Mouse (Mus musculus) testis, postnatal 10 days (tissue): Measurements from ENCODE around the gene Ccdc43.
"Not testable (repeated sequence)": the region's sequence is repeated elsewhere in the genome, so short reads cannot be mapped to it uniquely, and the experiment has no call there.

Experiments
- DNase-seq: peaks from one replicate; pipeline ENCODE4 v3.0.0; 2021; ENCODE audit warnings: low spot score

Ccdc43 gene

DNA sequence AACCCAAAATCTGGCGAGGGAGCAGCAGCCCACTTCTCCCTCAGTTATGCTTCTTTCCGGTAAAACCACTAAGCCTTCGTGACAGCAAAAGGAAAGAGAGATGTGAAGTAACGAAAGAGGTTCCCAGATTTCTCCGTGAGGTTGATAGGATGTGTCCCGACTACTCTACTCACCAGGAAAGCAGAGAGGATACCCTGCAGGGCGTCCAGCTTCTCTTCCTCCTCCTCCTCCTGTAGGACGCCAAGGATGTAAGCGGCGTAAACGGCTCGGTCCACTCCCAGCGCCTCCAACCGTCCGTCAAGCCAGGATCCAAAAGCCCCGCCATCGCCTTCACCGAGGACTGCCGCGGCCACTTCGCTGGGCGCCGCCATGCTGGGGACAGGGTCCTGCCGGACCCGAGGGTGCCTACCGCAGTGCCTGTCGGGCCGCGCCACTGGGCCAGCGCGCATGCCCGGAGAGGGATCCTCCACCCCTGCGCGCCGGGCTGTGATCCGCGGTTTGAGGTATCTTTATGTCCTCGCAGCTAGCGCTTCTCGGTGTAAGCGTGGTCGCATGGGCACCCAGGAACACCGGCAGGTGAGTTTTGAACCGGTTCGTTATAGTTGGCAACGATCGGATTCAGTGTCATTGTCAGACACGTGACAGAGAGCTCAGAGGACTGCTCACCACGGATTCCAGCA, at the start of gene Ccdc43:
Ccdc43 (minus strand) TSS at position 445 of the 680 bp plus-strand sequence.
- peak; percentile 90 for DNase-seq

DNA sequence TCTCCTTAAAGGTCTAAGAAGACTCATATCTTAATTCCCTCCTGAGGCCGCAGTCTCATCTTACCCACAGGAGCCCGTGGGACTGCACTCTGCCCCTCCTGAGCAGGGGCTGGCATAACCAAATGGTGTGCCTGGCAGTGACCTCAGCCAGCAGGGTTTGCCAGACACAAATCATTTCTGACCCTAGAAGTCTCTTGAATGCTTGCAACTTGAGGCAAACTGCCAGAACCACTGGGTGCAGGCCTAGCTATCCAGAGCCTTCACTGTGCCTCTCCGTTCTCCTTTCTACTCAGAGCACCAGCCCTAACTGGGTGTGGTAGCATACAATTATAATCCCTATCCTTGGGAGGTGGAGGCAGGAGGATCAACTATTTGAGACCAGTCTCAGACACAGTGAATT, 47.2 kb upstream of the Ccdc43 start:
- DNase-seq = no peak

DNA sequence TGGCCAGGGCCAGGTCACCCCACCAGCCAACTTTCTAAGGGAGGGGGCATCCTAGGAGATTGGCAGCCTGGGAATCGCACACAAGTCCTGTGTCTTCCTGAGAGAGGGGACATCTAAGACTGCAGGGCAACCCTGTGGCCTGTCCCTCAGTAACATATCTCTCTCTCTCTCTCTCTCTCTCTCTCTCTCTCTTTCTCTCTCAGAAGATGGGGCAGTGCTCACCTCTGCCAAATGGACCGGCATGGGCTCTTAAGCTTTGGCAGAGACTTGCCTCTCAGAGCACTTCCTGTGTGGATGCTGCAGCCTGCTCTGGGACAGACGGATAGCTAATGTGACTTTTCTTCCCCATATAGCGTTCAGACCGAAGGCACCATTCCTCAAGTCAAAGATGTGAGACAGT, 45.3 kb upstream of the Ccdc43 start:
- DNase-seq = no peak

DNA sequence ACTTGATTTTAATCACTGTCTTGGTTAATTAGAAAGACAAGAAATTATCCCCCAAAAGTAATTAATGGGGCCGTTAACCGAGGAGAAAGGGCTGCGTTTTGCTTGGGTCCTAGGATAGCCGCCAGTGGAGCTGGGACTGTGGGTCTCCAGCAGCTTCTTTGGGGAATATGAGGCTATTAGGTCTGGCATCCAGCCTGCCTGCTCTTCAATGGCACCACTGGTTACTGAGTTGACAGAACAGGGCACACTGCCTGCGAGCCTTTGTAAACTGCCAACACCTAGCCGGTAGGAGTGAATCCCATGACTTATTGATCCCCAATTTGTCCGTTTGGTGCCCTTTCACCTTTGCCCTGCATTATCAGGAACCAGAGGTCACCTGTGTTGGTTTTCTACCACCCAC, 44.5 kb upstream of the Ccdc43 start:
- DNase-seq = no peak

DNA sequence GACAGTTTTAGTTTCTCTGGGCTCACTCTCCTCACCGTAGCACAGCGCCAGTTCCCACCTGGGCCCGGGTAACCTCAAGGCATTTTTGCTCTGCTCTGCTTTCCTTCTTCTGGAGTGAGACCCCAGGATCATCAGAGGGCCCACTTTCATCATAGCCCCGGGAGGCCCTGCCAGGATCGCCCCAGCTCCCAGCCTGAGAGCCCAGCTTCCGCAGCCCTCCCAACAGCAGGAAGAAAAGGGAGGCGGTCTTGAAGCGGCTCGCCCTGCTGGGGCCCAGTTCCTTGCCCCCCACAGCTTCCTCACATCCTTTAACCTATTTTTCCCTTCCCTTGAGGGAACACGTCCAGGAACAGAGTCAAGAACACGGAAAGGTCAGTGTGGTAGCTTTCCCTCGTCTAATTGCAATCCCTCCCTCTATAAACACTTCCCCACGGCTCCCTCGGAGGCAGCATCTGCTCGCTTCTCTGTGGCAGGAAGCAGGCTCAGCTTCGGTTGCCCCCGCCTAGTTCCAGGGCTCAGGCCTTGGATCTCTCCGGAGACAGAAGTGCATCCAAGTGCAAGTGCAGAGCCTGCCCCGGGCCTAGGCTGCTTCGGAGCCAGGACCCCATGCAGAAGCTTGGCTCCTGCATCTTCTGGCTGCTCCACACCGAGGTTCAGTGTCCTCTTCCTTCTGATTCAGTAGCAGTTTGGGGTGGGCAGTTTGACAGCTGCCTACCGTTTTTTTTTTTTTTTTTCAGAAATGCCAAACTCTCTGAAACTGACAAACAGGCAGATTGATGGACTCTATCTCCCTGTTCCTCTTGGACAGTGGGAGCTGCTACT, 43.8 kb upstream of the Ccdc43 start:
- DNase-seq = no peak

DNA sequence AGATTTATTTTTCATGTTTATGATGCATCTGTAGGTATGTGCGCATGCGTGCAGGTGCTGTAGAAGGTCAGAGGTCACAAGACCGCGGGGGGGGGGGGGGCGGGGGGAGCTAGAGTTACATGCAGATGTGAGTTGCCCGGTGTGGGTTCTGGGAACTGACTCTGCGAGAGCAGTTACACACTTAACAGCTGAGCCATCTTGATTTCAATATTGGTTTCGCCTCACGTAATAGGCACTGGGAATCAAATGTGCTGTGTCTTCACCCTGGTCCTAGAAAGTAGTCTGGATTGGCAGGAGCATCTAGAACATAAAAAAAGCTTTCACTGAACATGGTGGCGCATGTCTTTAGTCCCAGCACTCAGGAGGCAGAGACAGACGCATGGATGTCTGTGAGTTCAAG, 43.1 kb upstream of the Ccdc43 start:
- no peak for DNase-seq

DNA sequence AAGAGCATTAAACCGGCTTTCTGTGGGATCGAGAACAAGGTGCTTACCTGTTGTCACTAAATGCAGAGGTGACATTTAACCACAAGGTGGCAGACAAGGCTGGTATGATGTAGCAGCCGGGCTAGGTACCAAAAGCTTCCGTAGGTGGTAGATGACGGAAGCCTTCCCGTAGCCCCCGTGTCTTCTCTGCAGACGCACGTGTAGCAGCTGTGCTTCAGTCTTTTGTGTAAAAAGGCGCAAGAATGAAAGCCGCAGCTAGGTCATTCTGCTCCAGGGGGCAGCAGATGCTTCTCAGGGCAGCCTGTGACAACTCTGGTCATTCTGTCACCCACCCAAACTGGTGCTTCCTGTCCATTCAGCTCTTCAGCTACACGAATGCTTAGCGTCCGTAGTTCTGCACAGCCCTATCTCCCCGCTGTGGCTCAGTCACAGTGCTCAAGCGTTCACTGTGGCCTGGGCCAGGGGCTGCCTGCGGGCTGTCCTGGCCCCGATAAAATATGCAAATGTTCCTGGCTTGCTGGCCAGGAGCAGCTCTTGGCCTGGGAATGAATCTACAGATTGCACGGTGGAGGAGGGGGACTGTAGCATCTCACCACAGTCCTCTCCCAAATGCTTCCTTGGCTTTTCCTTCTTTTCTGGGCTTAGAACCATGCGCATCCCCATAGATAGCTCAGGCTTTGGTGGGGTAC, 41.8 kb upstream of the Ccdc43 start:
- DNase-seq = no peak

DNA sequence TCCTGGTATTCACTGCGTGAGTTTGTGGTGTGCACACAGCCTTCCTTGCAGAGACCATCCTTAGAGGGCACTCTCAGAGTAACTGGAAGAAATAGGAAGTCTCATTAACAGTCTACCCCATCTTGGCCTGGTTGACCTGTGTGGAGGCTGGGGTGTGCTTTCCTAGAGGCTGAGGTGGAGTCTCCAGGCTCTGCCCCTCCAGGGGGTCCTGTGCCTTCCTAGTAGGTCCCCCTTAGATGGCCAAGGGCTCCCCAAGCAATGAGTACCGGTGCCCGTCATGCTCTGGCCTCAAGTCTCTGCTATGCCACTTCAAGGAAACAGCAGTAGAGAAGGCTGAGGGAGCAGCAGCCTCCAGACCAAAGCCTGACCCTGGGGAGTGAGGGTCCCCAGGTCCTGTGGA, 40.5 kb upstream of the Ccdc43 start:
- DNase-seq = no peak

DNA sequence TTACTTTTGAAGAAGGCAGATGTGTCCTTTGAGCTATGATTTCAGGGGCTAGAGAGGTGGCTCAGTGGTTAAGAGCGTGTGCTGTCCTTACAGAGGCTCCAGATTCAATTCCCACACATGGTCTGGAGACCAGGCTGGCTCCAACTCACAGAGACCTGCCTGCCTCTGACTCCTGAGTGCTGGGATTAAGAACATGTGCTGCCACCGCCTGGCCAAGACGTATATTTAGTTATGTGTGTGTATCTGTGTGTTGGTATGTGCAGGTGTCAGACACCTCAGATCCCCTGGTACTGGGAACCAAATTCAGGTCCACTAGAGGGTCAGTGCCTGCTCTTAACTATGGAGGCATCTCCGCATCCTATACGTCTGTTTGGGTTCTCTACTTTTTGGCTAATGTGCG, 37.4 kb upstream of the Ccdc43 start:
- no peak for DNase-seq

DNA sequence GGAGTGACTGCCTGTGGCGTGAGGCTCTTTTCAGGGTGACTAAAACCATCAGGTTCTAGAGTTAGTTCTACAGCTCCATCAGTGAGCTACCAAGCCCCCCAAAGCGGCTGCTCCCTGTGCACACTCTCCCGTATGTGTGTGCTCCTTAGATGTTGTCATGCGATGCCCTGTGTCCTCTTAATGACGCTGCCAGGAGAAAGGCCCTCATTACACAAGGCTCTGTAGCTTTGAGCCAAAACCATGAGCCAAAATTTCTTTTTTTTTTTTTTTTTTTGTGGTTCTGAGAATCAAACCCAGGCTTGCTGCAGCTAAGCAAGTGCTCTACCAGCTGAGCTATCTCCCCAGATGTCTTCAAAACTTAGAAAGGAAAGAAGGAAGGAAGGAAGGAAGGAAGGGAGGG, 35.6 kb upstream of the Ccdc43 start:
- no peak for DNase-seq

DNA sequence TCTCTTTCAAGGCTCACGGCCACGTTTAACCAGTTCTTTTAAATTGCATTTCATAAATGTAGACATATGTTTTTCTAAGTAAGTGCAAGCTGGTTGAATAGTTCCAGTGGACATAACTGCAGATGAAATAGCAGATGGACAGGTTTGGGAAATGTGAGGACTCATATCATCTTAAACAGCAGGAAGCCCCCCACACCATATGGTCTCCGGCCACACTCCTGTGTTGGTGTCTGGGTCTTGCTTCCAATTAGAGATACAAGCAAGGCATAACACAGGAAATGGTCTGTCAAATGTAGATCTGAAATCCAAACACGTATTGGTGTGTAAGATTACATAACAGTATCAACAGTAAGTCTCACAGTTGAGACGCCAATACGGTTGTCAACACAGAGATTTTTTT, 33.8 kb upstream of the Ccdc43 start:
- DNase-seq = no peak

DNA sequence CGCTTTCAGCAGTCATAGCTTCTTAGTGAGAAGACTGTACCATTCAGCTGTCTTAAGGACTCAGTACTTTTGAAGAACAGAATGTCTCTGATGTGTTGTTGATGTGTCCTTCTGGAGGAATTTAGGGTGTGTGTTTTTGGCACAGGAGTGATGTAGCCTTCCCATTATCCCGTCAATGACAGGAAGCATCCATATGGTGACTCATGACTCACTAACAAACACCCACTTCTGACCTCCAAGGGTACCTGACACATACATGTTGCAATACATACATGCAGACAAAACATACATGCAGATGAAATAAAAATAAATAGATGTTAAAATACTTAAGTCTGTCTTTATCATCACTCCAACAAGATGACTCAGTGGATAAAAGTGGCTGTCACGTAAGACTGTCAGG, 32.3 kb upstream of the Ccdc43 start:
- DNase-seq = no peak

DNA sequence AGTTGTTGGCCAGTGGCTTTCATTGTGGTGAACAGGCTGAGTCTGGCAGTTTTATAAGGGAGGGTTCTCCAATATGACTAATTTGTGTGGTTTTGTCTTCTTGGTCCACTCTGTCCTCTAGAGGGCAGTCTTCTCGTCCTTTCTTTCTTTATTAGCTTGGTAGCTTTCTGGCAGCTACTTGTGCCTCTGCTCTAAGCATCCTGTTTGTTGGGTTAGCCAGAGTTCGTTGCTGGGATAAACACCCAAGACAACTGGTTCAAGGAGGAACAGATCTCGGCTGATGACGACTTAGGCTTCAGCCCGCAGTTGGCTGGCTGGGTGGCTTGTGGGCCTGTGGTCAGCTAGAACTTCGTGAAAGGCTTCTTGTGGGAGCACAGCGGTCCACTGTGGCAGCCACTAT, 31.0 kb upstream of the Ccdc43 start:
- DNase-seq = no peak

DNA sequence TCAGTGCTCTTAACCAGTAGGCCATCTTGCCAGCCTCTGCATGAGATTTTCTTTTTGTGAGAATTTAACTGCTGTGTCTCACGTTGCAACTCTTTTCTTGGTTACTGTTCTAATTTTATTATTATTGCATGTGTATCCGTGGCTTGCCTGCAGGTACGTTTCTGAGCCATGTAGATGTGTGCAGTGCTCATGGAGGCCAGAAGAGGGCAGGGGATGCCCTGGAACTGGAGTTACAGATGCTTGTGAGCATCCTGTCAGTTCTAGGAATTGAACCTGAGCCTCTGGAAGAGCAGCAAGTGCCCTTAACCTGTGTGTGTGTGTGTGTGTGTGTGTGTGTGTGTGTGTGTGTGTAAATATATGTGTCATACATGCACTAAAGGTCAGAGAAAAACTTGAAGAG, 28.0 kb upstream of the Ccdc43 start:
- no peak for DNase-seq

DNA sequence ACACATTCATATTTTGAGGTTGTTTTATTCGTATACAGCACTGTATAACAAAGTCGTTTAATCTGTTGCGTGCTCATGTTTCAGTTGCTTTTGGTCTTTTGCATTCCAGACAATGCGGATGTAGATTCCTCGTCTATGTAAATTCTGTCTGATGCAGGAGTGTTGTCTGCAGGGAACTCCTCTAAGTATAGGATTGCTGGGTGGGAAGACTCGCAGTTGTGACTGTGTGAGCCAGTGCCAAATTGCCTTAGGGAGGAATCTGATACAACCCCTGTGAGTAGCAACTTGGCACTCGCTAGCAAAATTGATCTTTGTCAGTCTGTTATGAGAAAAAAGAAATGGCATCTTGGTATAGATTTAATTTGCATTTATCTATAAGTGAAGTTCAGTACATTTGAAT, 18.6 kb upstream of the Ccdc43 start:
- DNase-seq = no peak

DNA sequence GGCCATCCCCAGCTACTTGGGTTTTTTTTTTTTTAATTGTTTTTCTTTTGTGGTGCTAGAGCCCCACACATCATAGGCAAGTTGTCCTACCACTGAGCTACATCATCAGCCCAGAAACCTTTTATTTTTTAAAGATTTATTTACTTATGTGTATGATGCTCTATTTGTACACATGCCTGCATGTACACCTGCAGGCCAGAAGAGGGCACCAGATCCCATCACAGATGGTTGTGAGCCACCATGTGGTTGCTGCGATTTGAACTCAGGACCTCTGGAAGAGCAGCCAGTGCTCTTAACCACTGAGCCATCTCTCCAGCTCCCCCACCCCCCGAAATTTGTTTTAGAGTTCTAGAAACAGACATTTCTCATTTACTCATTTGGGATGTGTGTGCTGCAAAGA, 17.0 kb upstream of the Ccdc43 start:
- not testable (repeated sequence) for DNase-seq

DNA sequence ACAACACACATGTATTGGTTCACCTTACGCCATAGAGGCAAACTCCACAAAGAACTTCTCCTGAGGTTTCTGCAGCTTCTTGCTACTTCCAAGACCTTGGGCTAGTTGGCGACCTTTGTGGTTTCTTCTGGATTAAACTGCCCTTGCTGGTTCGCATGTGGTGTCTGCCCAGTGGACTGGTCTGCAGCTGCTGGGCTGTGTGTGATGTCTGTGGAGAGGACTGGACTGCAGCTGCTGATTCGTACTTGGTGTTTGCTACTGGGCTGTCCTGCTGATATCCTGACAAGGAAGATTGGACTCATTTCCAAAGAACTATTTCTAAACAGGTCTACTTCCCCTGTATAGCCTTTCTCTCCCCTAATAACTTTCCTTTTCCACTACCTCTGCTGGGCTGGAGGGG, 14.8 kb upstream of the Ccdc43 start:
- DNase-seq = no peak

DNA sequence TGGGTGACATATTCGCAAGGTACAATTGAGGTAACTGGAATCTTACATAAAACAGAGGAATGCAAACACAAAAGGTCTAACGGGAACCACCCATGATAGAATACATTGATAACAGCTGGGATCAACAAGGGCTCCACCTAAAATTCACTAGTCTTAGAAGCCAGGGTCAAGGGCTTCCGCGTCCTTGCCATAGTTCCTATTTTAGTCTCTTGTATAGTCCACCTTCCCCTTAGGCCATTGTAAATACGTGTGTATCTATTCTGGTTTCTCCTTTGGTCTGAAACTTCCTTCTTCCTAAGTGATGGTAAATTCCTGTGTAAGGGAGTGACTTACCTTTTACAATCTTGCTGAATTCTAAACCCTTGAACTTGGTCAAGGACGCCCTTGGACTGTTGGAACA, 4.6 kb upstream of the Ccdc43 start:
- not testable (repeated sequence) for DNase-seq

DNA sequence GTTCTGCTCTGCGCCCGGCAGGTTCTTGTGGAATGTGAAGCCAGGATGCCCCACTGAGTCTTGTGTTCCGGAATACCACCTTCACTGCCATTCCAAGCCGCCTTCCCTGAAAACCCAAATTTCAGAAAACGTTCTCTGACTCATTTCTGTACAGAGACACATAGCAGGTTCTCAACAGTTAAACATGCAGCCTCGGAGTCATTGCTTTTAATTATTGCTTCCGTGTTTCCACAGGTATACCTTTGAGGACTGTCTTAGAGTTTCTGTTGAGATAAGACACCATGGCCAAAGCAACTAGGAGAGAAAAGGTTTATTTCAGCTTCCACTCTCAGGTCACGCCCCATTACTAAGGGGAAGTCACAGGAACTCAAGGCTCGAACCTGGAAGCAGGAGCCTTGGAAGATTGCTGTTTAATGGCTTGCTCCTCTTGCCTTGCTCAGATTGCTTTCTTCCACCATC, 465 bp upstream of the Ccdc43 start:
- peak; percentile 30 for DNase-seq

DNA sequence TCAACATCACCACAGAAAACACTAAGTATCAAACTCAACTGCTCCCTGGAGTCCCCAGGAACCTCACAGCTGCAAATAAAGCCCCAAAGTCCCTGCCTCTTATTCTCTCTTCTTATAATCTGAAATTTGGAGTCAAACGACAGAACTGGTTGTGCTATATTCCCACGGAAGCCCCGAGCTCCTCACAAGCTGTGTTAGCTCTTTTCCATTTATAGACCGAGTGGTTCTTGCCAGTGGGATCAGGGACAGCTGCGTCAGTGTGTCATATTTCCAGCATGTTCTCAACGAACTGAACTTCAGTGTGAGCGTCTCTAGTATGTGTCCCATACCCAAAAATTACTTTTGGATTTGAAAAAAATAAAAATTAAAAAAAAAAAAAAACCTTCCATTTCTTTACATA, 2.3 kb downstream of the Ccdc43 start:
- DNase-seq = no peak

DNA sequence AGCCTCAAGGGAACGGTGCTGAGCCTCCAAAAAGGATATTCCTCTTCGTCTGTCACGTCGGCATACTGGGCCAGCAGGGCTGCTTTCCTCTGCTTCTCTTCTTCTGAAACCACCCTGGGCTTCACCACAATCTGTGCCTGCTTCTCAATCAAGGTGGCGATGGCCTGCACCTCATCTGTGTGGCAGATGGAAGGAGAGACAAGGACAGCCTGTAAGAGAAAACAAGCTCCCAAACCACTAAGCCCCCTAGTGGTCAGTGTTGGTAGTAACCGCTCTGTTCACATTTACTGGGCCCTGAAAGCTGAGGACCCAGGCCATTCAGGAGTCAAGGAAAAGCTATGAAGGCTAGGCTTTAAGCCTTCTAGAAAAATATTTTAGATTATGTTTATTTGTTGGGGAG, 7.4 kb downstream of the Ccdc43 start:
- peak; percentile 83 for DNase-seq

DNA sequence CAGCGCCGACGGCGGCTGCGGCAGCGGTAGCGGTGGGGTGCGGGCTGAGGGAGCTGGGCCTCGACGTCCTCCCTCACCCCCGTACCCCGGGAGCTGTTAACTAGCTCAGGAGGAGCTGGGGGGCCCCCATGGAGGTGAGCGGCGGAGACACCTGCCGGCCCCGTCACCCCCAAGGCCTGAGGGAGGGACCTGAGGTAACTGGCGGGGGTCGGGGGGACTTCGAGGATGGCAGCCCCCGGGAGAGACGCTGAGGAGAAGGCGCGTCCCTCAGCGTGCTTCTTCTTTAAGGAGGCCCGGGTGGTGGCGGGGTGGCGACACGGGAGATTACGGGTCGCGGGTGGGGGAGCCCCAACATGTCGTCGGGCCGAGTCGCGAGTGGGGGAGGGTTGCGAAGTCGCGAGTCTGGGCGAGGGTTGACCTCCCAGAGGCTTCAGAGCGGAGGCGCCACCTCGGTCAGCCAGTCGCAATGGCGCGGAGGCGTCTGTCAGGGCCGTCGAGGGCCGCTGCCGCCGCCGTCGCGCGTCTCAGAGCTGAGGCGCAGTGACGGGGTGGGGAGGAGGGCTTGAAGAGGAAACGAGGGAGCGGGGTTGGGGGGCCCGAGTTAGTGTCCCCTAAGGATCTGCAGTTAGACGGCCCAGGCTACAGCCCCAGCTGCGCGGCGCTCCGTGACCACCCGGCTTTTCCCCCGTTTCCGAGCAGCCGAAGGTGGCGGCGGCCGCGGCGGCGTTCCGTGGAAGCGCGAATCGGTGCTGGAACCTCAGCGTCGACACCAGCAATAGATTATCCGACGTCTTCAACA, 31.7 kb downstream of the Ccdc43 start:
- peak; percentile 56 for DNase-seq
